Mouse (Mus musculus) thymus, postnatal 36 days (tissue): ENCODE data around the gene Mpdu1.
A peak's percentile ranks its signal among the peaks of the same experiment; 100 is the strongest.

ENCODE experiments used
- DNase-seq, 2 experiments: peaks; one replicate each; pipeline ENCODE4 v3.0.0; 2022; ENCODE audit warnings: mixed read lengths in 2 of 2

The Mpdu1 gene

GRCm38 (mm10) chr11:69689891-69690290 lies 27.4 kb upstream of the Mpdu1 start:
- DNase-seq, result no peak

- no peak for DNase-seq
Observed at GRCm38 (mm10) chr11:69687061-69687460, 24.6 kb upstream of the Mpdu1 start.

GRCm38 (mm10) chr11:69686377-69686776 lies 23.9 kb upstream of the Mpdu1 start:
- DNase-seq, result no peak

- DNase-seq, result no peak
Observed at GRCm38 (mm10) chr11:69685526-69686148, 23.2 kb upstream of the Mpdu1 start, which contains the start of gene Tnfsf13. Gene Tnfsf13 (minus strand): TSS chr11:69685784.

GRCm38 (mm10) chr11:69684936-69685335 lies 22.5 kb upstream of the Mpdu1 start:
- DNase-seq, result no peak

DNA sequence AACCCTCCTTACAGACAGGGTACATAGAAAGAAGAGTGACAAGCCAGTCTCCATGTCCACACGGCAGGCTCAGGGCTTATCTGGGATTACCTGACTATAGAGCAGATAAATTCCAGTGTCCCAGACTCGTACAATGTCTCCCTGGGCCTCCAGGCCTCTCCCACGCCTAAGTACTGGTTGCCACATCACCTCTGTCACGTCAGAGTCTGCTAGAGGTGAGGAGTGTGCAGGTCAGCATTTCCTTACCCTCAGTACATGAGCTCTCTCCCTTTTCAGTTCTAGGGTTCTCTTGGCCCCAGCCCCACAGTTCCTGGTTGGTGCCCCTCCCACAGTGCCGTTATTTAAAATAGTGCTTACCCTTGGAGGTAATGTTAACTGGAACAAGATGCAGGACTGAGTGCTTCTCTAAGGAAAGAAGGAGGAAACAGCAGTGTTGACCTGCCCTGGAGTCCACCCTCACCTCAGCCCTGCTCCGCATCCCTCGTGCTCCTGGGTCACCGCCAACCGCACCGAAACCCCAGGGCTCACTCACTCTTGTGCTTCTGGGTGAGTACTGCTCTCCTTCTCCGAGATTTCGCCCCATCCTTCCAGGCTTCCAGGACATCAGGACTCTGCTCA lies 21.8 kb upstream of the Mpdu1 start:
- no peak for DNase-seq

GRCm38 (mm10) chr11:69683576-69683975 lies 21.1 kb upstream of the Mpdu1 start:
- DNase-seq, result no peak

DNA sequence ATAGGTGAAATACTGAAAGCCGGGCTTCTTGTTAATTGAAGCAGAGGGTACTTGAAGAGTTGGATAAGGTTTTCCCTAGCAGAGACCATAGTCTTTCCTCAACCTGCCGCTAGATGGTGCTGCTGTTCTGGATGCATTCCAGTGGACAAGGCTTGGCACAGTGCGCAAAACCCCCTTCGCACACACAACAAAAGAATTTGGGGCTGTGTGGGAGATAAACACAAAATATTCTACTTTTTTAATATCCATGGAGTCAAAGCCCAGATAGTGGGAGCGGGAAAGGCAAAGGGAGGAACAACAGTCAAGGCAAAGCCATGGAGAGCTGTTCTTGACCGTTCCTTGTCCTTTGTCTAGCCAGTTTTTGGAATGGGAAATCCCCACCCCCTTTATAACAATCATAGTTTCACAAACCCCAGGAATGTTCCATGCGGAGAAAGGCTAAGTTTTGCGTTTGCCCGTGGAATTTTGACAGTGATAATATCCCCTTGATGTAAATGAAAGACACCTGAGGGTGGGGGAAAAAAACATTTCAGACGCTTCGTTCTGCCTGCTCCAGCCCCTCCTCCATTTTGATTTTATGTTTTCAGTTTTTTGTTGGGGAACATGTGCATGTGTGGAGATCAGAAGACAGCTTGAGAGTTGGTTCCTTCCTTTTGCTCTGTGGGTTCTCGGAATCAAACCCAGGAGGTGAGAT lies 20.5 kb upstream of the Mpdu1 start:
- DNase-seq, result peak; percentile 78 to 82

DNA sequence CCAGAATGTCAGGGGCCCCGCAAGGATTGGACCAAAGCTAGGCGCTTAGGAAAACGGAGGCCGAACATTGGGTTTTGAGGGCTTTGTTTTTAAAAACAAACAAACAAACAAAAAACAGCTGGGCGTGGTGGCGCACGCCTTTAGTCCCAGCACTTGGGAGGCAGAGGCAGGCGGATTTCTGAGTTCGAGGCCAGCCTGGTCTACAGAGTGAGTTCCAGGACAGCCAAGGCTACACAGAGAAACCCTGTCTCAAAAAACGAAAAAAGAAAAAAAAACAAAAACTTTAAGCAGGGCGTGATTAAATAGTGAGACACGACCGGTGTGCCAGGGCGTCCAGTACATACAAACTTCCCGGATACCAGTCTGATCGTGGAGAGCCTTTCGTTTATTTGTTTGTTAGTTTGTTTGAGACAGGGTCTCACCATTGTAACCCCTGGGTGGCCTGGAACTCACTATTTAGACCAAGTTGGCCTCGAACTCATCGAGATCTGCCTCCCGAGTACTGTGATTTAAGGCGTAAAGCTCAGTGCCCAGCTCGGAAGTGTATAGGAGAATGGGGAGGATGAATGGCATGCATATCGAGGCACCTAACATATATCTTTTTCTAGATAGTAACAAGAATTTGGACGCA lies 19.9 kb upstream of the Mpdu1 start:
- no peak for DNase-seq

DNA sequence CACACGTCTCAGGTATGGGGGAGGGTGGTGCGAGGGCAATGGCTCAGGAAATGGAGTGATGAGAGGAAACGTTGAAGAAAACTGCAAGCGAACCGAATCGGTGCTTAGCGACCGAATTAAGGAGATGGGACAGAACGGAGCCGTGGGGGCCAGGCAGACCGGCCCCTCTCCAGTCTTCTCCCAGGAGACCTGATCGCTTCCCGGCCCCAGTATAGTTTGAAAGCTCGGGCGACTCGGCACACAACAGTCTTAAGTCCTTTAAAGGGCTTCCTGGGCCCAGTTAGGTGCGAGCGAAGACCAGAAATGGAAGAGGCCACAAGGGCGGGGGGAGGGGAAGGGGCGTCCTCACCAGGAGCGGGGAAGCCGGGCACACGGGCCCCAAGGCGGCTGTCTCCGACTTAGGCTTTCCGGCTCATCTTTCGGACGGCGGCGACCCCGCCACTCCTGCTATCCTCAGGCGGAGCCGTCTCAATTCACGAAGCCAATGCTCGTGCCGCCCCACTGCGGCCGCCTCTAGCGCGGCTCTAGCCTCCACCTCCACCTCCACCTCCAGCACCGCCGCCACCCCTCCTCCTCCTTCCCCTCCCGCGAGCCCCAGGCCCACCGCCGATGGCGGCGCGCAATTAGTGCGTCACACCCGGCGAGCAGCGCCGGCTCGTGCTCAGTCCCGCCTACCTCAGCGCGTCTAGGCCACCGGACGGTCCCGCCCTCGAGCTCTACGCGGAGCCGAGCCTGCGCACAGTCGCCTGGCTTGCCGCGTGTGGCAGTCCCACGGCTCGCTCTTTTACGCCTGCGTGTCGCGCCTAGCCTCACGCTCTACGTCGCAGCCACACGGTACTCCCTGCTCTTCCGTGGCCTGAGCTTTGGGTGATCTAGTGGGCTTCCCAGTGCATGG lies 19.1 kb upstream of the Mpdu1 start, which contains the start of gene Senp3:
Gene Senp3, minus strand, starts transcription at position 771 of the 895 bp plus-strand sequence.
- DNase-seq, result peak; percentile 95 to 98

DNA sequence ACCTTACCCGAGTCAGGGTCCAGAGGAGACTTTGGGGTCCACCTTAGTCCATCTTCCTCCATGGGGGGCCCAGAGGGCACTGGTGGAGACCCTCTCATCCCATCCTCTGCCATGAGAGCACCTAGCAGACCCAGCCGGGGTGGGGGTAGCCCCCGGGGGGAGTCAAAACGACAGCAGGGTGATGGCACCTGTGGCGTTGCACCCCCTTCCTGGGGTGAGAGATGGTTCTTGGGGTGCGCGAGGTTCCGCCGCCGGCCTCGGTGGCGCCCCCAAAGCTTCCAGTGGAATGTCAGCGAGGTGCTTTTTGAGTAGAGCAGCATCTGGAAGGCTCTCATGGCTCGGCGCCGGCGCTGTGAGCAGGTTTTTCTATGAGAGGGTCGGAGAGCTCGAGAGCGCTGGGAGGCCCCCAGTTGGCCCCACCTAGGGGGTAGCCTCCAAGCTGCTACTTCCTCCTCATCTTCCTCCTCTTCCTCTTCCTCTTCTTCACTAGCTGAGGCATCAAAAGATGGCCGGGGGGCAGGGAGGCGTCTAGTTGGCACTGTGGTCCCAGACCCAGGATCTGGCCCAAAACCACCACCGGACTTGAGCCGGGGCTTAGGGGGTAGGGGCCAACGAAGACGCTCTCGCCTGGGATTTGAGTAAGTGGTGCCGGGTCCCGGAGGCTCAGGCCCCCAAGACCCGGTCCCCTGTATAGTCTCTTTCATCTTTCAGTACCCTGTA lies 17.9 kb upstream of the Mpdu1 start:
- no peak for DNase-seq

DNA sequence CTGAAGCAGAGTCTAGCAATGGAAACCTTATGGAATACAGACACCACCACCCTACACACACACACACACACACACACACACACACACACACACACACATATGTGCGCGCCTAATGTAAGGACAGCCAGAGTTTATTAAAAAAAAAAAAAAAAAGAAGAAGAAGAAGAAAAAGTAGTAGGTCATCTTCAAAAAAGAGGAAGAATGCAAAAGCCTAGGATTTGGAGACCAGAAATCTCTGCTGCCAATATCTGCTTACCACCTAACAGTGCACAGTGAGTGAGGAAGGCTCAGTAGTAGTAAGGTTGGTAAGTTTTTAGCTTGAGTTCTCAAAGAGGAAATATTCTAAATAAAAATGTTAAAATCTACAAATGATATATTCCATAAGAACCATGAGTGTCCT lies 16.7 kb upstream of the Mpdu1 start:
- DNase-seq, result no peak

GRCm38 (mm10) chr11:69672211-69672706 lies 9.8 kb upstream of the Mpdu1 start, which contains the start of gene Eif4a1:
Gene Eif4a1 (minus strand): TSS chr11:69672423.
- peak; percentile 99 to 100 for DNase-seq

GRCm38 (mm10) chr11:69671726-69672124 lies 9.3 kb upstream of the Mpdu1 start:
- DNase-seq, result no peak

GRCm38 (mm10) chr11:69670786-69671725 lies 8.6 kb upstream of the Mpdu1 start:
- DNase-seq, result peak; percentile 95 to 96

DNA sequence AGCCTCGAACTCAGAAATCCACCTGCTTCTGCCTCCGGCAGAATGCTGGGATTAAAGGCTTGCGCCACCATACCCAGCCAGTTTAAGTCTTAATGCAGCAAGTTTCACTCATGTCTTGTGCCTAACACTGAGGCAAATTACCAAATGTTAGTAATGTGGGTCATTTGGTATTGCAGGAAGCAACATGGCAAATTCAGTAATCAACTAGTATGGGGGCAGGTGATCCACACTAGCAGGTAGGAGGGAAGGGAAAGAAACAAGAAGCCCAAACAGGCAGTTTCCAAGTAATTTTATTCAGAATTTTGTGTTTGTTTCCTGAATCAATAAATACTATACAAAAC lies 4.2 kb upstream of the Mpdu1 start:
- no peak for DNase-seq

- DNase-seq, result peak in 1 of 2 experiments; percentile 30
Observed at GRCm38 (mm10) chr11:69665961-69666664, 3.7 kb upstream of the Mpdu1 start, which contains the start of gene Cd68. Gene Cd68 (minus strand): TSS chr11:69666153.

- peak in 1 of 2 experiments; percentile 21 for DNase-seq
Observed at GRCm38 (mm10) chr11:69665457-69665960, 3.1 kb upstream of the Mpdu1 start.

DNA sequence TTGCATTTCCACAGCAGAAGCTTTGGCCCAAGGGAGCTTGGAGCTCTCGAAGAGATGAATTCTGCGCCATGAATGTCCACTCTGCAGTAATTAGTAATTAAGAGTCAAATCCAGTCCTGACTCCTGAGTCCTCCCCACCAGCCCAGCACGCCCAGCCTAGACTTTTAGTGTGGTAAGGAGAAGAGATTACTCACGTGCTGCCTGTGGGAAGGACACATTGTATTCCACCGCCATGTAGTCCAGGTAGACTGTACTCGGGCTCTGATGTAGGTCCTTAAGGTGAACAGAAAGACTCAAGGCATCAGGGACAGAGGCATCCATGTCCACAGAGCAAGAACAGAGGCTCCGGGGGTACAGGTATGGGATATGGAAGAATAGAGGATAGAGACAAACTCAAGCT lies 2.4 kb upstream of the Mpdu1 start:
- no peak for DNase-seq
